Mouse (Mus musculus) brain, embryonic 14.5 days (tissue): ENCODE results near the gene Anks1b.

Experiments
- CTCF ChIP-seq: fragments of 200-500 bp; IDR thresholded peaks from 2 replicates; pipeline ENCODE4 v1.5.1; 2012; ENCODE audit warnings: inconsistent platforms, mild to moderate bottlenecking, moderate library complexity, borderline replicate concordance; ENCODE audit not compliant: insufficient read depth, insufficient read length; ENCODE audit errors: extremely low read depth
- POLR2A ChIP-seq: fragments of 200-500 bp; IDR thresholded peaks from 2 replicates; pipeline ENCODE4 v1.6.1; 2012; ENCODE audit warnings: mild to moderate bottlenecking, inconsistent platforms, borderline replicate concordance; ENCODE audit not compliant: poor library complexity, insufficient read depth, insufficient read length, severe bottlenecking; ENCODE audit errors: extremely low read depth

DNA sequence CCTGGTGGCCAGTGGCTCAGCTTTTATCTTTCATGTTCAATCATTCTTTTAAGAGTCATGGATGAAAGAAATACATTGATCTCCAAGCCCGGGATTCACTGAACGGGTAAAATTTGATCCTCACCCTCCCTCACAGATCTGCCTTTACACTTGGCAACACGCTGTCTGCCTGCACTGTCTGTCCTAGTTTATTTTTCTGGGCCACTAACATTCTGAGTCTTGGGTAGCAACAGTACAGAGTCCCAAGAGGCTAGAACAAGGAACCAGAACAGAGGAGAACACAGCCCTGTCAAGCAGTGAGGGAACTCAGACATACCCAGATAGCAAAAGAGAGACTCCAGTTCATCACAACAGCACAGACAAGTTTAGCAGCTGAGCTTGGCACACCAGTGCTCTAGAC, 797.0 kb downstream of the Anks1b start:
- no peak for TF ChIP-seq POLR2A
- no peak for TF ChIP-seq CTCF
